Mouse (Mus musculus): ENCODE results near the gene Slc38a10.

Slc38a10 gene

DNA sequence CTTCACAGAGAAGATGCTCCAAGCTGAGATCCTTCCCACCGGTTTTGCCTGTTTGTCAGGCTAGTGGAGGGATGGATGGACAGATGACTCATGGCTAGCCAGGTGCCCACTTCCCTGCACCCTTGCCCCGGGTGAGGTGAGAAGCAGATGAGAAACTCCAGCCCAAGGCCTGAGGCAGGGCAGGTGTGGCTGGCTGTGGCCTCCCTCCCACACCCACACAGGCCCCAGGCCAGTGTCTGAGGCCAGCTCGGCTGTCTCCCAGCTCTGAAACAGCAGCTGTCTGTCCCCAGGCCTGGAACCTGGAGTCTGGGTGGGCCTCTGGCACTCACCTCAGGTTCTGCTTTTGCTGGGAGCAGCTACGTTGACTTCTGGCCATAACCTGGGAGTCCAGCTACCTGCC lies 24.8 kb upstream of the Slc38a10 start:
- no peak for DNase-seq (ENCODE audit: low spot score in 2 of 2)

GRCm38 (mm10) chr11:120173213-120173612 lies 22.1 kb upstream of the Slc38a10 start:
- DNase-seq (ENCODE audit: low spot score in 2 of 2) = no peak

DNA sequence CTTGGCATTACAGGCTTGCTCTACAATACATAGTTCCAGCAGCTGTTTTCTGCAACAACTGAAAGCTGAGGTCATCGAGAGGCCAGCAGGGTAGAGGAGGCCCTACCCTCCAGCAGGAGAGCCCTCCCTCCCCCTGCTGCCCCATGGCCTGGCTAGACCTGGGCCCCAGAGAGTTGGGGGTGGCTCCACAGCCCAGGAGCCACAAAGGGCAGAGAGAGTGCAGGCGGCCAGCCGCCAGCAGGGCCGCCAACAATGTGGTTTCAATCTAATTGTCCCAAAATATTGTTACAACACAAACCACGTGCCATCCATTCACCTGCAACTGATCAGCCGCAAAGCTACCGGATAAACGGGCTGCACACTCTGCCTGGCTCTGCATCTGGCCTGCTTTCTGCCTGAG lies 20.0 kb upstream of the Slc38a10 start:
- no peak for DNase-seq (ENCODE audit: low spot score in 2 of 2)

DNA sequence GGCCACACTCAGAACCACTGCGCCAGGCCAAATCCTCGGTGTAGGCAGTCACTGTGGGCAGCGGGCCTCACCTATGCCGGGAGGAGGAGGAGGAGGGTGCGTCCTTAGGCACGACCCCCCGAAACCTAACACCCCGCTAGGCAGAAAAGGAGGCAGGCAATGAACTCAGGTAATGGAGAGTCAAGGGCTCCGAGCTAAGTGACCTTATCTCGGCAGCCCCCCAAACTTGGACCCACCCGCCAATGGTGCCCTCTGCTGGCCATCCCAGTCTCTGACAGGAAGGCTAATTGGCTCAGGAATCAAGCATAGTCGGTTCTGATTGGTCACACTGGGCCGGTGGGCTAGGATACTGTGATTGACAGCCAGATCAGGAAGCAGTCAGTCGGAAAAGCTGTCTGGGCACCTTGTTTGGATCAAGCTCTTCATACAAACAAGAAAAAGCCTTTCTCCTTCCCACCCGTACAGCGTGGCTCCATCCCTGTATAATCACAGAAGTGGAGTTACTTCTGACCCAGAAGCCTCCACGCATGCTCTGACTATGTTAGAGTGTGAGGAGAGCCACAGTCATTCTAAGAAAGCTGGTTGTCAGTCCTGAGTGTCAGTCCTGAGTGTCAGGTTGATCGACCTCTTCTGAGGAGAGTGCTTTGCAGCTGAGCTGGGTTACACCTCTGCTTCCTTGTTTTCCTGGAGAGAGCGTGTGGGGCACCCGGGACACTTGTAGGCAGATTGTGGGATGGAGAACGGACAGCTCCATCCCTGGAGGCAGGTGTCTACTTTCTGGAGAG lies 18.3 kb upstream of the Slc38a10 start:
- DNase-seq (ENCODE audit: low spot score in 2 of 2) = peak in 1 of 2 experiments; percentile 51

GRCm38 (mm10) chr11:120168516-120168915 lies 17.4 kb upstream of the Slc38a10 start:
- no peak for DNase-seq (ENCODE audit: low spot score in 2 of 2)

DNA sequence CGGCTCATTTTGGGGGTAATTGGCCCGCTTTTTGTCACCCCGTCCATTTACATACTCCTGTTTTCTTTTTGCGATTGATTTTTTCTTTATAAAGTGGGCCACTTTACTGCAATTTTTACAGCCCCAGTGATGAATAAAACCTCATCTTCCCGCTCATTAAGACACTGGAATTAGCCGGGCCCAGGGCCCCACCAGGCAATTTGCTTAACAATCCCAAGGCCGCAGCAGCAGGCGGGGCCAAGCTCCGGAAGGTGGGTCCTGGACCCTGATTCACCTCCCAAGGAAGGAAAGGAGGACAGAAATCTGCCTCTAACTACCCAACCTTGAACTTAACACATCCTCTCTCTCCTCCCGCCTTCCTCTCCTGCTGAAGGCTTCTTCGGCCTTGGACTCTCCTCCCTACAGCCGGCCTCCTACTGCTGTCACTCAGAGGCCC lies 16.8 kb upstream of the Slc38a10 start:
- no peak for DNase-seq (ENCODE audit: low spot score in 2 of 2)

DNA sequence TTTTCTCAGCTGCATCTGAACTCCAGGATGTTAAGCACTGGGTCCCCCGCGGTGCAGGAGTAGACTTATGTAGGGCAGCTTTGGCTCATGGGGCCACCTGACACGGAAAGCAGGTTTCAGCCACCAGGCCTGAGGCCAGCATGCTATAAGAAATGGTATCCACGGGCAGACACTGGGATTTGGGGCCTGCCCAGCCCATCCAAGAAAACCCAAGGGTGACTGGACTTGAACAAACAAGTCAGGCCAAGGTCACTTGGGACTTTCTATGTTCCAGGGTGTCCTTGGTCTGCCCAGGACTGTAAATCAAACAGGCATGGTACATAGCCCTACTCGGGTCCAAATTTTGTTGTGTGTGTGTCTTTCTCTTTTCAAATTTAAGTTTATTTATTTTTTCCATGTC lies 15.9 kb upstream of the Slc38a10 start:
- no peak for DNase-seq (ENCODE audit: low spot score in 2 of 2)

- DNase-seq (ENCODE audit: low spot score in 2 of 2) = no peak
These were observed 13.5 kb upstream of the Slc38a10 start for GRCm38 (mm10) chr11:120164471-120165261.

DNA sequence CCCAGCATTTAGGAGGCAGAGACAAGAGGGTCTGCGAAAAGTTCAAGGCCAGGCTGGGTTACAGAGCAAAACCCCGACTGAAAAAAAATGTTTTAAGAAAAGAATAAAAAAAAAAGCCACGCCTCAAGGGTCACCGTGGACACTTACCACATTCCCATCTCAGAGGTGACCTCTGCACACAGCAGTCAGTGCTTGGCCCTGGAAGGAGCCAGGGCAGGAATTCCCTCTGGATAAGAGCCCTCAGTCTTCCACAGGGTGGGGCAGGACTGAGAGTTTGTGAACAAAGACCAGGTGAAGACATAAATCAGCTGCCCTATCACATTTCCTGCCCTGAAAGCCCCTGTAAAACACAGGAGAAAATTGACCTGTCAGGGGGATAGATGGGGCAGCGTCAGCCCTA lies 12.9 kb upstream of the Slc38a10 start:
- DNase-seq (ENCODE audit: low spot score in 2 of 2) = no peak

- no peak for DNase-seq (ENCODE audit: low spot score in 2 of 2)
These were observed 12.1 kb upstream of the Slc38a10 start for GRCm38 (mm10) chr11:120163207-120163606.

GRCm38 (mm10) chr11:120161245-120161644 lies 10.1 kb upstream of the Slc38a10 start:
- DNase-seq (ENCODE audit: low spot score in 2 of 2) = no peak

GRCm38 (mm10) chr11:120160478-120160877 lies 9.3 kb upstream of the Slc38a10 start:
- no peak for DNase-seq (ENCODE audit: low spot score in 2 of 2)

- DNase-seq (ENCODE audit: low spot score in 2 of 2) = no peak
These were observed 8.5 kb upstream of the Slc38a10 start for GRCm38 (mm10) chr11:120159653-120160052.

DNA sequence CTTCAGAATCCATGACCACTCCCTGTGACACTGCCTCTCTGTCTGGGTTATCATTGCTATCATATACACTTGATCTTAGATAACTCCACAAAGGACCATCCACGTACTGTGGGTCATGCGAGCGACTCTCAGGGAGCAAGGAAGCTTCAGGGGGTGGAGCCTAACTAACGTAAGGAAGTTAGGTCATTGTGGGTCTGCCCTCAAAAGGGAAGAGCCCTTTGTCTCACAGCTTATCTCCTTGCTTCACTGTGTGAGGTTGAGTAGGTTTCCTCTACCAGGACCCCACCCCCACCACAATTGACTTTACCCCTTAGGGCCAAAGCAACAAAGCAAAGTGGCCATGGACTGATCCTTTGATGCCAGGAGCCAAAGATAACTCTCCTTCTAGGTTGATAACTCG lies 7.7 kb upstream of the Slc38a10 start:
- no peak for DNase-seq (ENCODE audit: low spot score in 2 of 2)

DNA sequence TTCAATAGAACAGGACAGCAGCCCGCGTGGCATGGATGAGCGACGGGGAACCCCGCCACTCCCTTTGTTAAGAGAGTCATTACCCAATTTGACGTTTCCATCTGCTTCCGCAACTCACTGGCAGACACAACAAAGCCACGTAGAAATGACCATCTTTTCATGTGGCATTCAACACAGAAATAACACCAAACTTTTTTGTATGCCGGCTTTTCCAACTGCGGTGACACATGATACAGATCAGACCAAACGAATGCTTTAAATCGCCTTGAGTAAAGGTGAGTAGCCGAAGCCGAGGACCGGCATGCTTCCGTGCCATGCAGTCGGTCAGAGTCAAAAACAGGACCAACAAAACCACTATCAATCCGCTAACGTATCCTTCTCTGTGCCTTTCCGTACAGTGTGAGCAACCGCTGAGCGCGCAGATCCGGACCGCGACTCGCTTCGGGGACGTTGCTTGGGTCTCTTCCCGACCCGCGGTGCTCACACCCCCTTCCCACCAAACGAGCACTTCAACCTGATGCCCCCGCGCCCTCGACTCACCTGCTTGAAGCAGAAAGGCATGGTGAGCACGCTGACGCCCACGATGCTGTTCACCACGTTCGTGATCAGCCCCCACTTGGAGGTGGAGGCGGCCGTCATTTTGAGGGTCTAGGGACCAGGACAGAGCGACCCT lies 570 bp downstream of the Slc38a10 start:
- no peak for DNase-seq (ENCODE audit: low spot score in 2 of 2)

DNA sequence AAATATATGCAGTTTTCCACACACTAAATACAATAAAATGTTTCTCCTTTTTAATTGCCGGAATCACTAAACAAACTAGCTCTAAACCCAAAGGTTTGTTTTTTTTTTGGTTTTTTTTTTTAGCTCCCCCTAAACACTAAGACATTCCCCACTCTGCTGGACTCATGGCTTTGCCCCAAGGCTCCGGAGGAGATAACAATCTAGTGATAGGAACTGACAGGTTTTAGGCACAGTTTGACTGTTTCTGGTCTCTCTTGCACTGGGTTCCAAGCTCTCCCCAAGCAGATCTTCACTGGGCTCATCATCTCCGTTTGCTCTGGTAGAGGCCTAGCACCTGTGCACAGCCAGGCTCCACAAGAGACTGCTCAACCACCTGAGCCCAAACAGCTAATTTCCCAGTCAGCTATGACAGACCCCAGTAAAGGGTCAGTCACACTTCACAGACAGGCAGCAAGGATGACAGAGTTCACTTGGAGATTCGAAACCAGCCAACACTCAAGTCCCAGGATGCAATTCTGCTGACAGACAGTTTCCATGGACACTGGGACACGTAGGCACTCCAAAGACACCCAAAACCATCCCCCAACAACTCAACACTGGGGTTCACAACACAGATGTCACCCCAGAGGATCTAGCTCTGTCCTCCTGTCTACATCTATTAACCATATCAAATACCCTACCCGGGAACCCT lies 1.5 kb downstream of the Slc38a10 start:
- DNase-seq (ENCODE audit: low spot score in 2 of 2) = no peak

- DNase-seq (ENCODE audit: low spot score in 2 of 2) = no peak
These were observed 2.8 kb downstream of the Slc38a10 start for GRCm38 (mm10) chr11:120148201-120148855.

- DNase-seq (ENCODE audit: low spot score in 2 of 2) = no peak
These were observed 7.2 kb downstream of the Slc38a10 start for GRCm38 (mm10) chr11:120143708-120144497.

DNA sequence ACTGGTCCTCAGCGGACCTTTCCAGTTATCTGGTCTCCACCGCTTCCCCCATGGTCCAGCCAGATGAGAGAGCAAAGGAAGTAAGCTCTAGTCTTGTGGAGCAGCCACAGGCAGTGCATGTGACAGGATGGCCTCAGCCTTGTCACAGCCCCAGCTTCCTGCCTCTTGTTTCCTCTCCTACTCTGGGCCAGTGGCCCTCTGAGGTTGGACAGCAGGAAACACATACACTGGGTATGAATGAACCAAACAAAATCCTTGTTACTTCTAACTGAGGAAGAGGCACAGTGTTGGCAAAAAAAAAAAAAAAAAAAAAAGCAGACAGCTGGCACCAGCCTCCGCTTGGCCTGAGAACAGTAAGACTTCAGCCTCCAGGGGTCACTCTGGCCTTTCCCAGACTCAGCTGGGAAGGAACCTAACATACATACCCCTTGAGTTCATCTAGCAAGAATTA lies 8.5 kb downstream of the Slc38a10 start:
- DNase-seq (ENCODE audit: low spot score in 2 of 2) = no peak

DNA sequence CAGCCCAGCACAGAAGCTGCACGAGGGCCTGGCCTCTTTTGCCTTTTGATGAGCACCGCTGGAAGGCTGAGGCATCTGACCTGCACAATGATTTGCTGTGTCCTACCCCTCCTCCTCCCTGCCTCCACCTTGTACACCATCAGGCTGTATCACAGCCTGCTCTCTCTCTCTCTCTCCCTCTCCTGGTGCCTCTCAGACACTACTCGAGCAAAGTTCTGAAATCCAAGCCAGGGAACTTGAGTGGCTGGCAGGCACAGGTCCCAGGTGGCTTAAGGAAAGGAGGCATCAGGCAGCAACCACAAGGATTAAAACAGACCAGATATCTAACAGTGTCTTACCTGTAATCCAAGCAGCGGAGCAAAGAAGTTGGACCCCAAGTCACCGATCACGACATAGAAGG lies 10.9 kb downstream of the Slc38a10 start:
- DNase-seq (ENCODE audit: low spot score in 2 of 2) = no peak

Data from spleen, postnatal 4 days (tissue).